Mouse (Mus musculus) right cerebral cortex, adult 18-20 months (tissue): Measurements from ENCODE around the gene Mospd3.

Experiments
- DNase-seq: peaks from one replicate; pipeline ENCODE4 v3.0.0; 2022; ENCODE audit warnings: mixed read lengths

The Mospd3 gene

GRCm38 (mm10) chr5:137570691-137571586, 29.9 kb downstream of the Mospd3 start:
- no peak for DNase-seq

- DNase-seq, result no peak
Measured at GRCm38 (mm10) chr5:137570181-137570580, 30.7 kb downstream of the Mospd3 start.

GRCm38 (mm10) chr5:137569665-137570064, 31.2 kb downstream of the Mospd3 start, which contains the start of gene Tfr2:
TSS of gene Tfr2 (plus strand) at chr5:137569840.
- DNase-seq, result no peak

GRCm38 (mm10) chr5:137569031-137569430, 31.8 kb downstream of the Mospd3 start:
- DNase-seq, result no peak

GRCm38 (mm10) chr5:137568223-137568798, 32.5 kb downstream of the Mospd3 start:
- no peak for DNase-seq

- no peak for DNase-seq
Measured at GRCm38 (mm10) chr5:137566416-137566815, 34.4 kb downstream of the Mospd3 start.

GRCm38 (mm10) chr5:137565744-137566143, 35.1 kb downstream of the Mospd3 start:
- no peak for DNase-seq

- peak; percentile 52 for DNase-seq
Measured at GRCm38 (mm10) chr5:137562965-137563364, 37.9 kb downstream of the Mospd3 start.

- peak; percentile 46 for DNase-seq
Measured at GRCm38 (mm10) chr5:137561556-137561955, 39.3 kb downstream of the Mospd3 start.

GRCm38 (mm10) chr5:137553898-137554297, 47.0 kb downstream of the Mospd3 start:
- no peak for DNase-seq

- DNase-seq, result peak; percentile 94
Measured at GRCm38 (mm10) chr5:137553411-137553837, 47.4 kb downstream of the Mospd3 start, which contains the start of gene Actl6b. TSS of gene Actl6b (plus strand) at chr5:137553517.

GRCm38 (mm10) chr5:137553000-137553399, 47.9 kb downstream of the Mospd3 start:
- no peak for DNase-seq

GRCm38 (mm10) chr5:137551119-137551518, 49.7 kb downstream of the Mospd3 start:
- no peak for DNase-seq

- DNase-seq, result no peak
Measured at GRCm38 (mm10) chr5:137549840-137550239, 51.0 kb downstream of the Mospd3 start.
